Mouse (Mus musculus) right cerebral cortex, adult 18-20 months (tissue): ENCODE measurements around the gene Cckar.

Experiments used
- DNase-seq: peaks from one replicate; pipeline ENCODE4 v3.0.0; 2022; ENCODE audit warnings: mixed read lengths

The Cckar gene

GRCm38 (mm10) chr5:53671507-53671906, 36.0 kb downstream of the Cckar start:
- no peak for DNase-seq

GRCm38 (mm10) chr5:53670321-53670938, 37.1 kb downstream of the Cckar start:
- DNase-seq = no peak

- no peak for DNase-seq
These were observed 39.5 kb downstream of the Cckar start for GRCm38 (mm10) chr5:53668021-53668420.

DNA sequence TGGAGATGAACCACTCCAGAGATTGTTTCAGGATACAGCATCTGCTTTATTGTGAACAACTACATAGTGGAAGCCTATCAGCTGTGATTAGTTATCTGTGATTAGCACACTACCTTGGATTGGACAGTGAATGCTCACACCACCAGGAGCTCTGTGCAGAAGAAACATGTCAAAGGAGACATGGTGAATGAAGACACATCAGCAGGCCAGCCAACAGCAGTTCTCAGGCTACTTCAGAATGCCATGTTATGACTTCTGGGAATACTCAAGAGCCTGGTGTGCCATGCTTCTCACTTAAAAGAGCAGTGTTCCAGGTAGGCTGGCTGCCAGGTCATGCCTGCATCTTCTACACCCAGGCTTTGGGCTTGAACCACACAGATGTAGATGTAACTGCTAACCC, 43.8 kb downstream of the Cckar start:
- no peak for DNase-seq

- DNase-seq = no peak
These were observed 45.1 kb downstream of the Cckar start for GRCm38 (mm10) chr5:53662413-53662812.

DNA sequence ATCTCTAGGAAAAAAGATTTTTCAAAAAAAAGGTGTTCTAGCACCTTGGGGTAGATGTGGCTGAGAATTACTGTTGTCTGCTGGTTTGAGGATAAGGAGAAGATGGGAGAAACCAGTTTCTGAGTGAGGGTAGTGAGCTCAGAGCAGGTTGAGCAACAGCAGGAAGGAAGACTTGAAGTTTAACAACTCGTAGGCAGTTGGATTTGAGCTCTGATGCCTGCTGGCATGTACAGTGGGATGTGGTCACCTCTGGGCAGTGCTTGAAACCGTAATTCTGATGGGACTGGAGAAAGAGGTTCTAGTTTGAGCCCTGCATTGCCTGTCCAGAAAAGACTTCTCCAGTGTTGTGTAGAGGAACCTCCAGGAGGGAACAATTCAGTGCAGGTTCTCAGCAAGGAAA, 46.0 kb downstream of the Cckar start:
- DNase-seq = no peak

GRCm38 (mm10) chr5:53657925-53658324, 49.6 kb downstream of the Cckar start:
- DNase-seq = no peak

- DNase-seq = no peak
These were observed 50.9 kb downstream of the Cckar start for GRCm38 (mm10) chr5:53656596-53656995.
